Mouse (Mus musculus): ENCODE data around the gene Ccdc141.
A peak's percentile ranks its signal among the peaks of the same experiment; 100 is the strongest.

The Ccdc141 gene

GRCm38 (mm10) chr2:76970204-76970603 lies 200.2 kb downstream of the Ccdc141 start:
- DNase-seq: no peak

GRCm38 (mm10) chr2:76969637-76970036 lies 200.8 kb downstream of the Ccdc141 start:
- no peak for DNase-seq

GRCm38 (mm10) chr2:76968919-76969318 lies 201.5 kb downstream of the Ccdc141 start:
- peak; percentile 82 for DNase-seq

- no peak for DNase-seq
These were observed 203.9 kb downstream of the Ccdc141 start for GRCm38 (mm10) chr2:76966582-76966981.

GRCm38 (mm10) chr2:76966013-76966412 lies 204.4 kb downstream of the Ccdc141 start:
- DNase-seq: no peak

GRCm38 (mm10) chr2:76965542-76965941 lies 204.9 kb downstream of the Ccdc141 start:
- DNase-seq: no peak

- DNase-seq: no peak
These were observed 208.4 kb downstream of the Ccdc141 start for GRCm38 (mm10) chr2:76962045-76962432.

GRCm38 (mm10) chr2:76961420-76962044 lies 208.9 kb downstream of the Ccdc141 start:
- DNase-seq: no peak

Data from kidney, adult 9 months (tissue).